Mouse (Mus musculus) embryonic facial prominence, embryonic 11.5 days (tissue): Measurements from ENCODE around the gene Trappc2l. TPM values are rescaled to one million over a fixed set of nuclear protein-coding genes. Genes with fewer than 3 reads are reported as not detected.
A peak's percentile ranks its signal among the peaks of the same experiment; 100 is the strongest.

Source experiments
- ATAC-seq: fragments of 200-750 bp; cut with Nextera tagmentation; replicated peaks from 2 replicates; pipeline ENCODE4 v1.8.0; 2017; ENCODE audit warnings: low read depth; ENCODE audit not compliant: insufficient number of reproducible peaks, low FRiP score, low TSS enrichment
- DNase-seq: peaks from one replicate; pipeline ENCODE4 v3.0.0-alpha.2; 2015; ENCODE audit warnings: low spot score
- H3K27ac ChIP-seq: fragments of 300-500 bp; sonication (generic); replicated peaks from 2 replicates; pipeline ENCODE4 v1.5.1; 2014; ENCODE audit warnings: mild to moderate bottlenecking, low read depth, low read length, control low read depth
- H3K27me3 ChIP-seq: fragments of 300-500 bp; sonication (generic); 2 replicates; pipeline ENCODE4 v1.6.1; 2014; ENCODE audit warnings: mild to moderate bottlenecking, low read length, moderate library complexity, mixed read lengths; ENCODE audit not compliant: control insufficient read depth, insufficient read depth
- H3K36me3 ChIP-seq: fragments of 300-500 bp; sonication (generic); replicated peaks from 2 replicates; pipeline ENCODE4 v1.6.1; 2014; ENCODE audit warnings: low read depth, mild to moderate bottlenecking, low read length, moderate library complexity, mixed read lengths; ENCODE audit not compliant: control insufficient read depth, insufficient read depth
- H3K4me1 ChIP-seq: fragments of 300-500 bp; sonication (generic); 2 replicates; pipeline ENCODE4 v1.6.1; 2014; ENCODE audit warnings: low read length, mixed read lengths; ENCODE audit not compliant: control insufficient read depth, insufficient read depth
- H3K4me2 ChIP-seq: fragments of 300-500 bp; sonication (generic); 2 replicates; pipeline ENCODE4 v1.6.1; 2014; ENCODE audit warnings: low read depth, mild to moderate bottlenecking, control low read depth, low read length, moderate library complexity
- H3K4me3 ChIP-seq: fragments of 300-500 bp; sonication (generic); 2 replicates; pipeline ENCODE4 v1.5.1; 2014; ENCODE audit warnings: low read depth, low read length, control low read depth
- H3K9ac ChIP-seq: fragments of 300-500 bp; sonication (generic); replicated peaks from 2 replicates; pipeline ENCODE4 v1.6.1; 2014; ENCODE audit warnings: mild to moderate bottlenecking, control low read depth, low read length
- H3K9me3 ChIP-seq: fragments of 300-500 bp; sonication (generic); replicated peaks from 2 replicates; pipeline ENCODE4 v1.6.1; 2016; ENCODE audit warnings: mild to moderate bottlenecking, low read length, inconsistent platforms, mixed read lengths; ENCODE audit not compliant: control insufficient read depth
- WGBS: fragments of 180-500 bp; shearing (Covaris S2); extraction: QIAGEN DNeasy Blood & Tissue Kit; methylation state at CpG from one replicate; pipeline ENCODE4 v1.1.7; 2014; 5-methylcytosine and 5-hydroxymethylcytosine counted together
- polyA plus RNA-seq: library from polyadenylated mRNA; unstranded; fragments of >200 nt; fragmentation: Nextera tagmentation; extraction: Ambion mirVana; gene quantifications from 2 replicates; pipeline ENCODE4 v1.2.1, GENCODE M21; 2014

Gene Trappc2l
- polyA plus RNA-seq, 1 experiment from 2014 or later, result 38.1 TPM

DNA sequence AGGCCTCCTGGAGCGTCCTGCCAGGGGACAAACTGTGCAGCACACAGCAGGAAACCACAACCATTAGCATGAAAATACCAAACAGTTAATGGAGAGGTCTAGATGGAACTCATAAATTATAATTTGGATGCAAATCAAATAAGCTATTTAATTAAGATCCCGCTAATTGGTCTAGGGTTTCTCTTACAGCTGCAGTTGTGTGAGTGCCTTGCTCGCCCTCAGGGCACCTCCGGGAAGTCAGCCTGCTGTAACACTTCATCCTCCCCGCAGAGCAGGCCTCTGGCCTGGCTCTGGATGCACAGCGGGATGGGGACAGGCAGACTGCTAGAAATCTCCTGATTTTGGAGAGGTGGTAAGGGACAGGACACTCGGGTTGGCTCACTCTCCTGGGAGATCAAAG lies 25.3 kb upstream of the Trappc2l start:
- Histone ChIP-seq H3K4me1 (no peaks in the 10 kb centered on the region; the same call in 1 of the 2 replicates), H3K4me2 (no peak overlapping the region), H3K9ac (no peak overlapping the region), H3K36me3 (no peaks in the 10 kb centered on the region), H3K9me3 (no peaks in the 10 kb centered on the region), H3K27ac (no peak overlapping the region), H3K4me3 (no peak overlapping the region), H3K27me3 (no peaks in the 10 kb centered on the region)
- no peak for DNase-seq
- WGBS, result 52% methylated on average over 7 of the region's 7 CpGs
- no peak for ATAC-seq

DNA sequence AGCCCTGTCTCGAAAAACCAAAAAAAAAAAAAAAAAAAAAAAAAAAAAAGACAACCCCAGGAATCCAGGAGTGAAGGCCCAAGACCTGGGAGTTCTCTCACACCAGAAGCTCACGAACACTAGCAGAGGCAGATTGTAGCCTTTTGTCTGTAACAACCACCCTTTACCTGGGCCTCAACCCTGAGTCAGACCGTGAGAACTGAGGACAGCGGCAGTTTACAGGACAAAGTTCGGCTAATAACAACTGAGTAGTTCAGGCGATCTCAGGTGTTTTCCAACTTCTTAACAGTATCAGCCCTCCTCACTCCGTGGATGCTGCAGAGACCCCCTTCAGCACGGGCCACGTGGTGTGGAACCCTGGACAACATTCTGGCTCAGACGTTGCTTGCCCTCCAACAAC lies 24.7 kb upstream of the Trappc2l start:
- ATAC-seq, result no peak
- Histone ChIP-seq H3K27ac (no peak overlapping the region), H3K4me1 (no peaks in the 10 kb centered on the region; the same call in 1 of the 2 replicates), H3K4me3 (no peak overlapping the region), H3K9ac (no peak overlapping the region), H3K9me3 (no peaks in the 10 kb centered on the region), H3K36me3 (no peaks in the 10 kb centered on the region), H3K27me3 (no peaks in the 10 kb centered on the region), H3K4me2 (no peak overlapping the region)
- DNase-seq, result no peak
- 81% methylated on average over 10 of the region's 10 CpGs for WGBS

DNA sequence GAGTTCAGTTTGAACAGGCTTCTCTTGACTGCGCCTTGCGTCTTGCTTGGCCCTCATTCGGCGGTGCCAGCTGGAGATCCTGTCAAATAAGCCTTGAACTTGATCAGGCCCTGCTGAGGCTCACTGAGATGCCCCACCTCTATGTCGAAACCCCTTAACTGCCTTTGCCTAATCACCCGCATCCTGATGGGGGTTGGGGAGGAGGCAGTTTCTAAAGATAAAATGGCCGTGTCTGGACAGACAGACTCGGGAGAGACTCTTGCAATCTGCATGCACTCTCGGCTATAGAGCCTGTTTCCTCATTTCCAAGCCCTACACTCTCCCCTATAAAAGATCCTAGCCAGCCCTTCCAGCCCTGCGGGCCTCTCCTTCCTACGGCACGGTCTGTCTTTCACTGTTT lies 18.2 kb upstream of the Trappc2l start:
- no peak overlapping the region for H3K9ac ChIP-seq
- ATAC-seq, result no peak
- WGBS, result 74% methylated on average over 12 of the region's 12 CpGs
- H3K4me2 ChIP-seq, result no peak overlapping the region
- no peaks in the 10 kb centered on the region for H3K36me3 ChIP-seq
- H3K9me3 ChIP-seq, result no peaks in the 10 kb centered on the region
- no peaks in the 10 kb centered on the region for H3K4me1 ChIP-seq
- DNase-seq, result no peak
- H3K27me3 ChIP-seq, result no peaks in the 10 kb centered on the region
- H3K4me3 ChIP-seq, result no peak overlapping the region
- no peak overlapping the region for H3K27ac ChIP-seq

DNA sequence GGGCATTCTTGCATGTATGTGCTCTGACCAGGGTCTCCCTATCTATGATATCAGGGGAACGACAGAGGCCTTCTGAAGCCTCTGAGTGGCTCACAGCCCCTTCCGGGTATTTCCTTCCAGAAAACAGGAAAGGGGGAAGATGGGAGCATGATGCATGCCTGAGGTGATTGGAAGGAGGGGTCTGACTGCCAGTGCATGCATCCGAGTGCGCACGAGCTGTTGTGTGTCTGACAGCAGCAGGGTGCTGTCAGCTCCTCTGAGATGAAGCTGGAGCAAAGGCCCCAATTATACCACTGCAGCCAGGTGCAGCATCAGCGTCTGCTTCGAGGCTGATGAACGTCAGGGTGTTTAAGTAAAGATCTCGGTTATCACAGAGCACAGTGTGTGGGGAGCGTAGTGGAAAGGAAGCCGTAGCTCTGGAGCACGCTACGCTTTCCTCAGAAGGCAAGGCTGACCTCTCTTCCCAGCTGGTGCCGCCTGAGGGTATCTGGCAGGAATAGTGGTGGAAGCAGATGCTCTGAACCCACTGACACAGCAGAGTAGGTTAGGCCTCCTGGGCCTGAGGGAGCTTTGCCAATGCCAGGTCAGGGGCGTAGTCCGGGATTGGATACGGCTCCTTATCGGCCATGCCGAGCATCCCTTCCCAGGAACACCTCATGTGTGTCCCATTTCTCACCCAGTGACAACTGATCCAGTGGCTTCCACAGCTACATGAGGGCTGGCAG lies 17.5 kb upstream of the Trappc2l start:
- Histone ChIP-seq H3K4me3 (no peak overlapping the region), H3K27ac (no peak overlapping the region), H3K27me3 (no peaks in the 10 kb centered on the region), H3K4me2 (no peak overlapping the region), H3K4me1 (no peaks in the 10 kb centered on the region), H3K9ac (0 out of 2 replicates have a peak overlapping the region, but pooled peaks have one; percentile 3), H3K9me3 (no peaks in the 10 kb centered on the region), H3K36me3 (no peaks in the 10 kb centered on the region)
- WGBS, result 75% methylated on average over 19 of the region's 19 CpGs
- no peak for DNase-seq
- no peak for ATAC-seq

DNA sequence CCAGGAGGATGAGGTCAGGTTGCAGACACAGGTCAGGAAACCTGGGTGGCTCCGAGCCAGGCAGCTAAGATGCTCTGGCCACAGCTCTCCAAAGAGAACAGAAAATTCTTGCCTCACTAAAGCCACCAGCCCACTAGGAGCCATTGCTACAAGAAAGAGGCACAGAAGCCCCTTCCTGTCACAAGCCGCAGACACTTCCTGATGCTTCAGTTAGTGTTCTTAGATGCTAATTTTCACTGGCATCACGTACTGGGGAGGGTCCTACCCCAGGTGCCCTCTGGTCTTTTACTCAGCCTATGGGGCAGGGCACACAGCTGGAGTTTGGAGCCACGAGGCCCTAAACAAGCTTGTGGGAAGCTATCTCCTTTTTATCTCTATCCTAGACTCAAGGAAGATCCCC lies 15.4 kb upstream of the Trappc2l start:
- H3K9ac ChIP-seq, result no peak overlapping the region
- no peaks in the 10 kb centered on the region for H3K9me3 ChIP-seq
- no peaks in the 10 kb centered on the region for H3K27me3 ChIP-seq
- no peak overlapping the region for H3K4me2 ChIP-seq
- DNase-seq (no peak), ATAC-seq (no peak)
- H3K27ac ChIP-seq, result no peak overlapping the region
- H3K36me3 ChIP-seq, result no peaks in the 10 kb centered on the region
- no peaks in the 10 kb centered on the region for H3K4me1 ChIP-seq
- WGBS, result 40% methylated on average over 4 of the region's 4 CpGs
- no peak overlapping the region for H3K4me3 ChIP-seq

DNA sequence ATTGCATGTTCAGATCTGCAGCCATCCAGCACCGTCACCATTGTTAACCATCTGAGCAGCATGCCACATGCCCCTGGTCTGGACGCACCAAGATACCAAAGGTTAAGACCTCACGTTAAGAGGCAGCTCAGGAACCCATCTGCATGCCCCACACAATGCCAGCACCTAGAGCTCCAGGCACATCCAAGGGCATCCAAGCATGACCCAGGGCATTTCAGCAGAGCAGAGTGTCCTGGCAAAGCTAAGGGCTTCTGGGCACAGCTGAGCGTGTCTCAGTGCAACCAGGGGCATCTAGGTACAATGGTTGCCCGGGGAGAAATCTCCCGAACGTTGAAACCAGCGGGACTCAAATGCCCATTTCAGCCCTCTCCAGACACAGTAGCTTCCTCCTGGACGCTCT lies 10.8 kb upstream of the Trappc2l start:
- DNase-seq (no peak), ATAC-seq (no peak)
- Histone ChIP-seq H3K9ac (no peak overlapping the region), H3K36me3 (no peaks in the 10 kb centered on the region), H3K27ac (no peak overlapping the region), H3K4me2 (no peak overlapping the region), H3K4me1 (no peaks in the 10 kb centered on the region), H3K4me3 (no peak overlapping the region), H3K27me3 (no peaks in the 10 kb centered on the region), H3K9me3 (no peaks in the 10 kb centered on the region)
- WGBS, result 90% methylated on average over 9 of the region's 9 CpGs

DNA sequence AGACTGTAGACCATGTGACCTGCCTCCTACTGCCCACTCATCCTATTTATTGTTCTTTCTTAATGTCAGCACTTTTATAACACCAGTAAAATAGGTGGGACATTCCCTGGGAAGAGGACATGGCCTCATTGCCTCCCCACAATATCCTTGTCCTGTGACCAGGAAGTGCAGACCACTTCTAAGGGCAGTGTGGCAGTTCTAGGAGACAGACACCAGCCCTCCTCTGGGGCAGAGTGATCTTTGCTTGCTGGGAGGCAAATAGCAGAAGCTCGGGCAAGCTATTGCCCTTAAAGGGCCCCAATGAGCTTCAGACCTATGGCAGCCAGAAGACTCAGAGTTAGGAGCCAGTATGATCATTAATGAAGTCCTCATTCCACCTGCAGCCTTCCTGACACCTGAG lies 6.8 kb upstream of the Trappc2l start:
- H3K4me1 ChIP-seq, result no peaks in the 10 kb centered on the region
- no peaks in the 10 kb centered on the region for H3K9me3 ChIP-seq
- no peak overlapping the region for H3K27ac ChIP-seq
- H3K36me3 ChIP-seq, result no peaks in the 10 kb centered on the region
- ATAC-seq (no peak), DNase-seq (no peak)
- H3K27me3 ChIP-seq, result no peaks in the 10 kb centered on the region
- H3K4me2 ChIP-seq, result no peak overlapping the region
- no peak overlapping the region for H3K9ac ChIP-seq
- 68% methylated on average over 1 of the region's 1 CpGs for WGBS
- H3K4me3 ChIP-seq, result no peak overlapping the region

DNA sequence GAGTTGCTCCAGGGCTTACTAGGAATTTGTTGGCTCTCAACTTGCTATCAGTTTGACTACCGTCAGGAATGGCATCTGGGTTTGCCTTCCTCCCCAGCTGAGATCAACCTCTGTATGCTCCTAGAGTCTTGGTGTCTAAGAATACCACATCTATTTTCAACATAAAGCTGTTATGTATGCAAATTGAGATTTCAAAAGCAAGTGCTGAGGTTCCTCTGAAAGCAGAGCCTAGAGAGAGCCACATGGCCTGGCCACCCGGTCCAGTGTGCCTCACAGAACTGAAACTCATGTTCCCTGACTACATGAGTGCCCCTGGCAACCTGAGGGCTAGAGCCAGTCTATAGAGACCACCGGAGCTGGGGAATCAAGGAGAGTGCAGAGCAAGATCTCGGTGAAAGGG lies 6.1 kb upstream of the Trappc2l start:
- Histone ChIP-seq H3K4me3 (no peak overlapping the region), H3K9ac (no peak overlapping the region), H3K27ac (no peak overlapping the region), H3K36me3 (no peaks in the 10 kb centered on the region), H3K4me2 (no peak overlapping the region), H3K9me3 (no peaks in the 10 kb centered on the region), H3K27me3 (no peaks in the 10 kb centered on the region), H3K4me1 (no peaks in the 10 kb centered on the region)
- WGBS, result 84% methylated on average over 4 of the region's 4 CpGs
- DNase-seq (no peak), ATAC-seq (no peak)
